16 mouse cellular contexts compared by ENCODE assay signal in the genomic region with DNA sequence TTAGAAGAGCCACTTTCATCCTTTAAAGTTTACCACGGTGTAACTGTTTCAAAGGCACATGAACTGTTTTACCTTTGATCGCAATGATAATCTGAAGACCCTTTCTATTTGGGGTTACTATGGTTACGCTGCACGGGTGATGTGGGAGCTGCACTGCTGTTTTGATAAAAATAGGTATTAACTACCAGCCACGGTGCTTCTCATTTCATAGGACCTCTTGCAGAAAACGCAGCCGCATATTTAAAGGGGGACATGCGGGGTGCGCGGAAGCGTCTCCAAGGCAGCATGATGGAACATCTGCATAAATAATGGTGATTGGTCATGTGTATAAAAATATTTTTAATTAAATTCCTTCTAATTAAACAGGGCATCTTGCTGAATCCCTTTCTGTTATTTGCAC.
A peak's percentile ranks its signal among the peaks of the same experiment; 100 is the strongest.
DNase-seq lines count a peak whose midpoint lies in the region; ATAC-seq and TF ChIP-seq lines count a peak whose summit lies in the region.
"Had no signal": no experiment of that assay in that cellular context is flagged by ENCODE, and none has a peak within 500 bp of the region (broad histone marks: within the 10 kb centered on the region; RNA-seq: fewer than 3 reads in every experiment).

No protein-coding gene starts in this region.

- no peak overlapping the region for H3K27ac ChIP-seq in forebrain, embryonic 12.5 days
- no peak overlapping the region for H3K27ac ChIP-seq in hindbrain, postnatal 0 days
- H3K27ac ChIP-seq in neural tube, embryonic 12.5 days, result no peak overlapping the region
- H3K27ac ChIP-seq: heart, embryonic 13.5 days had no signal

- H3K4me1 ChIP-seq in forebrain, embryonic 12.5 days, result peaks cover 12% of the 10 kb centered on the region
- H3K4me1 ChIP-seq in hindbrain, postnatal 0 days (ENCODE audit: insufficient read depth, low read length), result no peaks in the 10 kb centered on the region
- no peaks in the 10 kb centered on the region for H3K4me1 ChIP-seq in neural tube, embryonic 12.5 days
- H3K4me1 ChIP-seq: heart, embryonic 13.5 days had no signal

- WGBS in forebrain, embryonic 12.5 days, result 29% methylated on average over 11 of the region's 11 CpGs
- 28% methylated on average over 11 of the region's 11 CpGs for WGBS in hindbrain, postnatal 0 days
- 62% methylated on average over 11 of the region's 11 CpGs for WGBS in neural tube, embryonic 12.5 days

- peak; percentile 13 to 23 for DNase-seq in left cerebral cortex, postnatal 14 days (ENCODE audit: low spot score in 2 of 2)
- no peak for DNase-seq in left cerebral cortex, adult 9 months (ENCODE audit: low spot score in 2 of 2)
- peak; percentile 45 for DNase-seq in hindbrain, postnatal 0 days (ENCODE audit: low spot score)
- no peak for DNase-seq in cerebellum, postnatal 14 days
- no peak for DNase-seq in ovary, adult 18-20 months (ENCODE audit: low spot score)
- DNase-seq in gastrocnemius, postnatal 25 days, result no peak
- DNase-seq: adrenal gland, postnatal 10 days; B cell, adult 2 months; cerebellum, adult 11 months; kidney, postnatal 10 days; lung, postnatal 10 days; right cerebral cortex, postnatal 14 days; thymus, postnatal 36 days had no signal

- intact Hi-C loops in left cerebral cortex, postnatal 14 days (cut with DNase I), result no loop called here

- H3K4me3 ChIP-seq in forebrain, embryonic 12.5 days (replicated peaks), result no peak overlapping the region
- no peak overlapping the region for H3K4me3 ChIP-seq in hindbrain, postnatal 0 days (ENCODE audit: low read length)
- H3K4me3 ChIP-seq in neural tube, embryonic 12.5 days, result no peak overlapping the region
- H3K4me3 ChIP-seq: heart, embryonic 13.5 days had no signal

- H3K27me3 ChIP-seq in forebrain, embryonic 12.5 days, result no peaks in the 10 kb centered on the region
- H3K27me3 ChIP-seq in hindbrain, postnatal 0 days (ENCODE audit: insufficient read depth, low read length), result no peaks in the 10 kb centered on the region
- no peaks in the 10 kb centered on the region for H3K27me3 ChIP-seq in neural tube, embryonic 12.5 days (replicated peaks)
- H3K27me3 ChIP-seq: heart, embryonic 13.5 days had no signal

- no peaks in the 10 kb centered on the region for H3K9me3 ChIP-seq in forebrain, embryonic 12.5 days
- no peaks in the 10 kb centered on the region for H3K9me3 ChIP-seq in hindbrain, postnatal 0 days (ENCODE audit: low read length)
- H3K9me3 ChIP-seq in neural tube, embryonic 12.5 days, result no peaks in the 10 kb centered on the region
- H3K9me3 ChIP-seq: heart, embryonic 13.5 days had no signal

- no peak overlapping the region for H3K9ac ChIP-seq in forebrain, embryonic 12.5 days
- H3K9ac ChIP-seq in hindbrain, postnatal 0 days (replicated peaks; ENCODE audit: low read length), result no peak overlapping the region
- no peak overlapping the region for H3K9ac ChIP-seq in neural tube, embryonic 12.5 days
- H3K9ac ChIP-seq: heart, embryonic 13.5 days had no signal

- no peak for TF ChIP-seq CTCF in hindbrain, postnatal 0 days (IDR thresholded peaks at IDR 0.05; ENCODE audit: low read depth)

- peak; percentile 68; the same call in 1 of the 2 replicates for ATAC-seq in forebrain, embryonic 12.5 days (ENCODE audit: low FRiP score)
- peak; percentile 46; the same call in 1 of the 2 replicates for ATAC-seq in hindbrain, postnatal 0 days
- no peak for ATAC-seq in neural tube, embryonic 12.5 days (ENCODE audit: low FRiP score, low read depth)

- H3K36me3 ChIP-seq in forebrain, embryonic 12.5 days (replicated peaks), result no peaks in the 10 kb centered on the region
- no peaks in the 10 kb centered on the region for H3K36me3 ChIP-seq in hindbrain, postnatal 0 days (ENCODE audit: insufficient read depth, low read length)
- H3K36me3 ChIP-seq in neural tube, embryonic 12.5 days, result no peaks in the 10 kb centered on the region
- H3K36me3 ChIP-seq: heart, embryonic 13.5 days had no signal

- H3K4me2 ChIP-seq in forebrain, embryonic 12.5 days, result peak overlapping the region; percentile 13; the same call in 1 of the 2 replicates
- peak overlapping the region; percentile 38 for H3K4me2 ChIP-seq in hindbrain, postnatal 0 days (ENCODE audit: low read depth, low read length)
- H3K4me2 ChIP-seq in neural tube, embryonic 12.5 days (replicated peaks), result 0 out of 2 replicates have a peak overlapping the region, but pooled peaks have one; percentile 14
- H3K4me2 ChIP-seq: heart, embryonic 13.5 days had no signal

Comparison
In these comparisons a context has a peak if more than half of its experiments do, and no peak if none do; other contexts are left out.
1. DNase-seq: peak in left cerebral cortex, postnatal 14 days (2 of 2) and hindbrain, postnatal 0 days (single experiment); none in left cerebral cortex, adult 9 months (0 of 2), cerebellum, postnatal 14 days (0 of 2), ovary, adult 18-20 months (single experiment) and gastrocnemius, postnatal 25 days (single experiment).
2. Peak in every context shown above with its lines, with median percentiles within 50 percentile points of each other: H3K4me2 ChIP-seq.